Mouse (Mus musculus) right cerebral cortex, postnatal 14 days (tissue): ENCODE results near the gene Sh3d21.
"Not testable (repeated sequence)": the region's sequence is repeated elsewhere in the genome, so short reads cannot be mapped to it uniquely, and the experiment has no call there.

Experiments used
- DNase-seq: peaks from one replicate; pipeline ENCODE4 v3.0.0; 2022

Sh3d21 gene

GRCm38 (mm10) chr4:126163067-126163659 is at the start of gene Sh3d21:
TSS of gene Sh3d21 (minus strand) at chr4:126163491.
- no peak for DNase-seq

GRCm38 (mm10) chr4:126207081-126207480 is 43.8 kb upstream of the Sh3d21 start:
- no peak for DNase-seq

GRCm38 (mm10) chr4:126205386-126205785 is 42.1 kb upstream of the Sh3d21 start:
- DNase-seq = no peak

DNA sequence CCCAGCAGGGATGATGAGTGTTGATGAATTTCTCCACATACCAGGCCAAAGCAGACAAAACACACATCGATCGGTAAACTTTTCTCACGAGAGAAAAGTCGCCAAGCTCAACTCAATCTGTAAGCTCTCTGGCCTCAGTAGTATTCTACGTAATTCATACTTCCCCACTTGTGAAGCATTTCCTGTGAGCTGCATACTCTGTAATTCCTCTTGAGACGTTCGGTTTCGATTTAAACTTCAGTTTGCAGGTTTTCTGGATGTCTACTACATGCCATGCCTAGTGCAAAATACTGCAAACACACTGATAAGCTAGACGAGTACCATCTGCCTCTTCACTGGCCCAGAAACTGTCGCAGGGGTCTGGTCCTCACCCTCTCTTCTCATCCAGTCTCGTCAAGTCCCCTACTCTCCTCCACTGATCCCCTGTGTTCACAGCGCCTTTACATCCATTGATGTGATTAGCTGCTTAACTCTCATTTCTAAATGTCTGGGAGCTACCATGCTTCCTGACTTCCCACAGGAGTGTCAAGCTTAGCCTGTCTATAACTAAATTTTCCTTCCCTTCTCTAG is 41.5 kb upstream of the Sh3d21 start:
- DNase-seq = no peak

DNA sequence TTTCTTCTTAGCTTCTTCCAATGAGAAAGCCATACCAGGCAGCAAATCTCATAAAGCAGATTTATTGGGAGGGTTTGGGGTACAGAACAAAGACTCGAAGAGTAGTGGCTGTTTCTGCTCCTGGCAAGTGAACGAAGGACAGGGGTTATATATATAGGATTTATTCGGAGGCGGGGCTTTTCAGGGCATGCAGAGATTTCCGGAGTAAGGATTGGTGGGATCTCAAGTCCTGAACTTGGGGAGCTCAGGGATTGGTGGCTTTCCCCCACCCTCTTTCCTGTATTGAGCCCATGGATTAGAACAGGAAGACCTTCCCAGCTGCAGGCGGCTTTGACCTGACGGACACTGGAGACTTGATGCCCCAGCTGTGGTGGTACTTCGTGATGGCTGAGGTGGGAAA is 40.7 kb upstream of the Sh3d21 start:
- DNase-seq = no peak

DNA sequence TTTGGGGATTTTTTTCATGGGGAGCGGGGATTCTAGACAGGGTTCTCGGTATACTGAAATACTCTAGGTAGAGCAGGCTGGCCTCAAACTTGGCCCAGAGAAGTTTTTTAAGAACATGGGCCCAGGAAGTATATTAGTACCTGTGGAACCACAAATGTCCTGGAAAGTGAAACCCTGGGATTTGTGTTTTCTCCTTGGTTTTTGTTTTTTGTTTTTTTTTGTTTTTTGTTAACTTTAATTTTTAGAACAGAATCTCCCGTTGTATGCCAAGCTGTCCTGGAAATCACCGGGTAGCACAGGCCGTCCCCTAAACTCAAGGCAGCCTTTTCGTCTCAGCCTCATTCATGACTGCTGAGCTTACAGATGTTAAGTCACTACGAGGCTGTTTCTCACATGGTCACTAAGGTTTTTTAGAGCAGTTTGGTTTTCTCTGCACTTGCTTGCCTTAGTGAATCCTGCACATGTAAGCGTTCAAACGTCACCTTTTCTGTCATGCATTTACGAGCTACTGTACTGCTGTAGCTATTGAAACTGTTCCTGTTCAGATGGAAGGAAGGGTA is 40.1 kb upstream of the Sh3d21 start:
- no peak for DNase-seq

DNA sequence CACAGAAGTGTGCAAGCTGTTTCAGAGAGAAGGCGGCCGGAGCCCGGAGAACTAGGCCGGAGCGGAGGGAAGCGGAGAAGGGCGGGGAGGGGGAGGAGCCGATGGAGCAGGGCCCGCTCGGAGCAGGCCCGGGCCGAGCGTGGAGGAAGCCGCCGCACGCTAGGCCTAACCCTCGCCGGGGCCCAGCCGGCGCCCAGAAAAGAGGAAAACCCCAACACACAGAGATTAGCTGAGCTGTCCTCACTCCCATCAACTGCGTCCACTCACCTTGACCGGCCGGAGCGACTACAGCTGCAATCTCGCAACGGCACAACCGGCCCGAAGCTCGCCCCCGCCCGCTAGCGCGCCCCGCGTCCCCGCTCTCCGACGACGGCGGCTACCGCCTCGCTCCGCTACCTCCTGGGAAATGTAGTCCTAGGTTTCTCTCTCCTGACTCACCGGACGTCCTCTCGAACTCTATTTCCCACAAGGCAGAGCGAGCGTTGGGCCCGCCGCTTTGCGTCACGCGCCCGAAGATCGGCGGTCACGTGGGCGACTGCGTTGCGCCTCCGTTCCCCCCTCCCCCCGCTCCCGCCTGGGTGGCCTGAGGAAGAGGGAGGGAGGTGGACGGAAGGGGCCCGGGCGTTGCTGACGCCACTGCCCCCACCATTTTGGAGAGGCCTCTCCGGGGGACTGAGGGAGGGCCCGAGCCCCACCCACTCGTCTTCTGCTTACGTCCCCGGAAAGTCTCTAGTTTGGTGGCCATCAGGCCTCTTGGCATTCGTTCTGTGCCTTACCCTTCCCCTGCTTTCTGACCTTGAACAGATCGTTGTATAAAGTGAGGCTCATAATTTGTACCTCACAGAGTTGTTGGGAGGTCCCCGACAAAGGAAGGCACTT is 39.3 kb upstream of the Sh3d21 start, which contains the start of gene Thrap3:
Gene Thrap3 (minus strand): TSS at position 458 of the 879 bp plus-strand sequence.
- peak; percentile 99 for DNase-seq

- DNase-seq = no peak
Measured at GRCm38 (mm10) chr4:126201514-126202302, 38.4 kb upstream of the Sh3d21 start.

DNA sequence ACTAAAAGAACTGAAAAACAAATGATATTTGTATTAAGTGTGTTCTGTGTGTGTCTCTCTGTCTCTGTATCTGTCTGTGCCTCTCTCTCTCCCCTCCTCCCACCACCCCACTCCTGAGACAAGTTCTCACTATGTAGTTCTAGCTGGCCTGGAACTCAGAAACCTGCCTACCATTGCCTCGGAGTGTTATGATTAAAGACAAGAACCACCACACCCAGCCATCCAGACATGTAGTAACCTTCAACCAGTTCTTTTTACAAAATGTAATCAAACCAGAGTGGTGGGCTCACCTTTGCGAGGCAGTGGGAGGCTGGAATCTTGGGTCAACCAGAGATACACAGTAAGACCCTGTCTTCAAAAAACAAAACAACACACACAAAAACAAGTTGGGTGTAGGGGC is 37.4 kb upstream of the Sh3d21 start:
- DNase-seq = no peak

- DNase-seq = no peak
Measured at GRCm38 (mm10) chr4:126200036-126200435, 36.7 kb upstream of the Sh3d21 start.

DNA sequence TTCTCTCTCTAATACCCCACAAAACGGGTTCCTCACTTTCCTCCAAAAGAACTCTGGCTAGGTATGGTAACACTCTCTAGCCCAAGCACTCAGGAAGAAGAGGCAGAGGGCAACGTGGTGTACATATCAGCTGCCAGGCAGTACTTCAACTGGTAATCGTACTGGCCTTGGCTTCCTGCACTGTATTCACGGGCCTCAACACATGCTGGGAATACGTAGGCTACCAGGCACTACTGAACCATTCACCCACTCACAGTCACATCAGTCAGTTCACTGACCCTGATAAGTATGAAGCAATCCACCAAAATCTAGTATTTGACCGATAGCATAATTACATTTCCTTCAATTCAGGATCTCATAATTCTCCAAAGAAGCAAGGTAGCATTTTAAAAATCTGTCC is 36.3 kb upstream of the Sh3d21 start:
- no peak for DNase-seq

DNA sequence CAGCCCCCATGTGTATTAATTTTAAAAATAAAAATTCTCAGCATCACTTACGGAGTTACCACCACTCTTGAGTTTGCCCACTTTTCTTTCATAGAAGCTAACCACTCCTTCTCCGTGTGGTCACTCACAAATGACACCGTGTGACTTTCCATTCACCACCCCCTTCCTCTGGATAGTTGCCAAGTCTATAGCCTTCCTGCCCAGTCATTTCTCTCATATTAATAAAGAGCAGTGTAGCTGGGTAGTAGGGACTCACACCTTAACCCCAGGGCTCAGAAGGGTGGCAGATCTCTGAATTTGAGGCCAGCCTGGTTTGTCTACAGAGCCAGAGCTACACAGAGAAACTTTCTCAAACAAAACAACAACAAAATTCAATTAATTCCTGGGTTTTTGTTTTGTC is 34.2 kb upstream of the Sh3d21 start:
- DNase-seq = no peak

GRCm38 (mm10) chr4:126194916-126195315 is 31.6 kb upstream of the Sh3d21 start:
- no peak for DNase-seq

GRCm38 (mm10) chr4:126194216-126194615 is 30.9 kb upstream of the Sh3d21 start:
- no peak for DNase-seq

GRCm38 (mm10) chr4:126190636-126191035 is 27.3 kb upstream of the Sh3d21 start:
- DNase-seq = no peak

GRCm38 (mm10) chr4:126187096-126187495 is 23.8 kb upstream of the Sh3d21 start:
- DNase-seq = no peak

- no peak for DNase-seq
Measured at GRCm38 (mm10) chr4:126183034-126183433, 19.7 kb upstream of the Sh3d21 start.

- peak; percentile 27 for DNase-seq
Measured at GRCm38 (mm10) chr4:126181170-126181957, 18.1 kb upstream of the Sh3d21 start.

GRCm38 (mm10) chr4:126175980-126176379 is 12.7 kb upstream of the Sh3d21 start:
- DNase-seq = not testable (repeated sequence)

DNA sequence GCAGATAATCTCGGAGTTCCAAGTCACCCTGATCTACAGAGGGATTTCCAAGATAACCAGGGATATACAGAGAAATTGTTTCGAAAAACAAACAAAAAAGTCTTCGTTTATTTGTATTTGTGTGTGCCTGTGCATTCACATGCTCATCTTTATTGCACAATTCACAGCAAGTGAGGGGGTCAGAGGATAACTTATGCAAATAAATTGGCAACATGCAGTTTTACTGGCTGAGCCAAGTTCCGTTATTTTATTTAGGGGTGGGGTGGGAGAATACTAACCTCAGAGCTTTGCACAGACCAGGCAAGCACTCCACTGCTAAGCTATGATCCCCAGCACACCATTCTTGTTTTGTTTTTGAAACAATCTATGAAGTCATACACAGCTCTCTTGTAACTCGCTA is 10.5 kb upstream of the Sh3d21 start:
- no peak for DNase-seq

DNA sequence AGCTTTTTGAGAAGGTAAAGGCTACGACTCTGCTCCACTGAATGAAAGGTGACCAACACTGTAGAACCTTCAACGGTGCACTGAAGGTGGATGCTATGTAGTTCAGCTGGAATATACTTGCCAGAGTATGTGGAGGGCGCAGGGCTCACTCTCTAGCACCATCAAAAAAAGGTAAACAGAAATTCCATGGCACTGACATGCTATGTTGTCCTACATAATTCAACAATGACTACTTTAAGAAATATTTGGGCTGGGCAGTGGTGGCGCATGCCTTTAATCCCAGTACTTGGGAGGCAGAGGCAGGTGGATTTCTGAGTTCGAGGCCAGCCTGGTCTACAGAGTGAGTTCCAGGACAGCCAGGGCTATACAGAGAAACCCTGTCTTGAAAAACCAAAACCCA is 7.4 kb upstream of the Sh3d21 start:
- DNase-seq = not testable (repeated sequence)

- DNase-seq = no peak
Measured at GRCm38 (mm10) chr4:126168851-126169250, 5.6 kb upstream of the Sh3d21 start.
